Mouse (Mus musculus): ENCODE results near the gene Ppm1g.

Ppm1g gene

GRCm38 (mm10) chr5:31192939-31193630, 27.4 kb downstream of the Ppm1g start, which contains the start of the genes Snx17 and Eif2b4:
Gene Snx17 (plus strand): TSS chr5:31193227.
Gene Eif2b4 (minus strand): TSS chr5:31193430.
- Histone ChIP-seq H3K9me3 (ENCODE audit: low read length) (no peaks in the 10 kb centered on the region), H3K4me3 (replicated peaks; ENCODE audit: low read length) (peak within 1 kb of the TSS; percentile 99), H3K4me1 (replicated peaks; ENCODE audit: low read depth, low read length) (peaks cover 77% of the 10 kb centered on the region), H3K27me3 (ENCODE audit: insufficient read depth, low read length) (no peaks in the 10 kb centered on the region), H3K36me3 (ENCODE audit: insufficient read depth, low read length) (peaks cover 73% of the 10 kb centered on the region)
- TF ChIP-seq NANOG (IDR thresholded peaks at IDR 0.05; ENCODE audit: borderline replicate concordance, low read length) (no peak), POU5F1 (IDR thresholded peaks at IDR 0.05; ENCODE audit: borderline replicate concordance, low read length) (no peak), CTCF (conservative IDR thresholded peaks at IDR 0.05; ENCODE audit: low read length) (no peak)

- H3K9me3 ChIP-seq (ENCODE audit: low read length): no peaks in the 10 kb centered on the region
- peaks cover 73% of the 10 kb centered on the region for H3K36me3 ChIP-seq (ENCODE audit: insufficient read depth, low read length)
- H3K4me3 ChIP-seq (replicated peaks; ENCODE audit: low read length): peak overlapping the region; percentile 99
- H3K27me3 ChIP-seq (ENCODE audit: insufficient read depth, low read length): no peaks in the 10 kb centered on the region
- no peak for TF ChIP-seq CTCF (conservative IDR thresholded peaks at IDR 0.05; ENCODE audit: low read length)
- TF ChIP-seq POU5F1 (IDR thresholded peaks at IDR 0.05; ENCODE audit: borderline replicate concordance, low read length): no peak
- no peak for TF ChIP-seq NANOG (IDR thresholded peaks at IDR 0.05; ENCODE audit: borderline replicate concordance, low read length)
- peaks cover 69% of the 10 kb centered on the region for H3K4me1 ChIP-seq (replicated peaks; ENCODE audit: low read depth, low read length)
Observed at GRCm38 (mm10) chr5:31192045-31192938, 28.2 kb downstream of the Ppm1g start.

GRCm38 (mm10) chr5:31190201-31190600, 30.3 kb downstream of the Ppm1g start:
- TF ChIP-seq CTCF (conservative IDR thresholded peaks at IDR 0.05; ENCODE audit: low read length) (no peak), POU5F1 (IDR thresholded peaks at IDR 0.05; ENCODE audit: borderline replicate concordance, low read length) (no peak), NANOG (IDR thresholded peaks at IDR 0.05; ENCODE audit: borderline replicate concordance, low read length) (no peak)
- no peaks in the 10 kb centered on the region for H3K27me3 ChIP-seq (ENCODE audit: insufficient read depth, low read length)
- H3K9me3 ChIP-seq (ENCODE audit: low read length): no peaks in the 10 kb centered on the region
- no peak overlapping the region for H3K4me3 ChIP-seq (replicated peaks; ENCODE audit: low read length)
- H3K36me3 ChIP-seq (ENCODE audit: insufficient read depth, low read length): peaks cover 58% of the 10 kb centered on the region
- H3K4me1 ChIP-seq (replicated peaks; ENCODE audit: low read depth, low read length): peaks cover 48% of the 10 kb centered on the region

GRCm38 (mm10) chr5:31188223-31188840, 32.2 kb downstream of the Ppm1g start:
- H3K9me3 ChIP-seq (ENCODE audit: low read length): no peaks in the 10 kb centered on the region
- H3K36me3 ChIP-seq (ENCODE audit: insufficient read depth, low read length): peaks cover 49% of the 10 kb centered on the region
- H3K4me1 ChIP-seq (replicated peaks; ENCODE audit: low read depth, low read length): peaks cover 34% of the 10 kb centered on the region
- no peaks in the 10 kb centered on the region for H3K27me3 ChIP-seq (ENCODE audit: insufficient read depth, low read length)
- no peak overlapping the region for H3K4me3 ChIP-seq (replicated peaks; ENCODE audit: low read length)
- TF ChIP-seq CTCF (conservative IDR thresholded peaks at IDR 0.05; ENCODE audit: low read length): peak; percentile 50
- no peak for TF ChIP-seq POU5F1 (IDR thresholded peaks at IDR 0.05; ENCODE audit: borderline replicate concordance, low read length)
- no peak for TF ChIP-seq NANOG (IDR thresholded peaks at IDR 0.05; ENCODE audit: borderline replicate concordance, low read length)

GRCm38 (mm10) chr5:31183678-31184077, 36.8 kb downstream of the Ppm1g start:
- Histone ChIP-seq H3K27me3 (ENCODE audit: insufficient read depth, low read length) (no peaks in the 10 kb centered on the region), H3K36me3 (ENCODE audit: insufficient read depth, low read length) (peaks cover 23% of the 10 kb centered on the region), H3K4me3 (replicated peaks; ENCODE audit: low read length) (no peak overlapping the region), H3K9me3 (ENCODE audit: low read length) (no peaks in the 10 kb centered on the region), H3K4me1 (replicated peaks; ENCODE audit: low read depth, low read length) (peaks cover 31% of the 10 kb centered on the region)
- TF ChIP-seq POU5F1 (IDR thresholded peaks at IDR 0.05; ENCODE audit: borderline replicate concordance, low read length): no peak

- TF ChIP-seq CTCF (conservative IDR thresholded peaks at IDR 0.05; ENCODE audit: low read length): no peak
- no peak for TF ChIP-seq POU5F1 (IDR thresholded peaks at IDR 0.05; ENCODE audit: borderline replicate concordance, low read length)
- no peak for TF ChIP-seq NANOG (IDR thresholded peaks at IDR 0.05; ENCODE audit: borderline replicate concordance, low read length)
- H3K36me3 ChIP-seq (ENCODE audit: insufficient read depth, low read length): peaks cover 17% of the 10 kb centered on the region
- H3K9me3 ChIP-seq (ENCODE audit: low read length): no peaks in the 10 kb centered on the region
- no peaks in the 10 kb centered on the region for H3K27me3 ChIP-seq (ENCODE audit: insufficient read depth, low read length)
- peaks cover 51% of the 10 kb centered on the region for H3K4me1 ChIP-seq (replicated peaks; ENCODE audit: low read depth, low read length)
- H3K4me3 ChIP-seq (replicated peaks; ENCODE audit: low read length): peak overlapping the region; percentile 100
Observed at GRCm38 (mm10) chr5:31181183-31181770, 39.2 kb downstream of the Ppm1g start.

- no peak for TF ChIP-seq CTCF (conservative IDR thresholded peaks at IDR 0.05; ENCODE audit: low read length)
- TF ChIP-seq POU5F1 (IDR thresholded peaks at IDR 0.05; ENCODE audit: borderline replicate concordance, low read length): no peak
- no peak for TF ChIP-seq NANOG (IDR thresholded peaks at IDR 0.05; ENCODE audit: borderline replicate concordance, low read length)
- no peaks in the 10 kb centered on the region for H3K9me3 ChIP-seq (ENCODE audit: low read length)
- H3K36me3 ChIP-seq (ENCODE audit: insufficient read depth, low read length): peaks cover 28% of the 10 kb centered on the region
- no peaks in the 10 kb centered on the region for H3K27me3 ChIP-seq (ENCODE audit: insufficient read depth, low read length)
- peaks cover 56% of the 10 kb centered on the region for H3K4me1 ChIP-seq (replicated peaks; ENCODE audit: low read depth, low read length)
- H3K4me3 ChIP-seq (replicated peaks; ENCODE audit: low read length): peak within 1 kb of the TSS; percentile 100
Observed at GRCm38 (mm10) chr5:31179766-31180630, 40.5 kb downstream of the Ppm1g start, which contains the start of the genes Gm29609 and Gtf3c2. Gene Gm29609 (minus strand): TSS chr5:31179911. Gene Gtf3c2 (minus strand): TSS chr5:31180144.
